ENCODE assay signal across 10 mouse cellular contexts in the genomic region with DNA sequence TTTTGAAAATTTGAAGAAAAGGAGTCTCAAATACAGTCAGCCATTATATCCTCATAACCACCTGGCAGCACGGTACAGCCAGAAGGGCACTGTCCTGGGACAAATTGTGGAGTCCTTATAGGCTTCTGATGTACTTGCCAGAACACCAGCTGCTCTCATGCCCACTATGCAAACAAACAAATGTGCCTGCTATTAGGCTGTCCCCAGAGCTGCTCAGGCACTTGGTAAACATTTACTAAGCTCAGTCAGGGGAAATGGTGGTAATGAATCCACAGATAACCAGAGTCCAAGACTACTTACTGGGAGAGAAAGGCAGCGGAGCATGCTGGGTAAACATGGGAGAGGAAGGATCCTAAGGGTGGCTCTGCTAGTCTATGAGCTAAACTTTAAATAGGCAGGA. TPM values are rescaled to one million over a fixed set of nuclear protein-coding genes. Genes with fewer than 3 reads are reported as not detected.
DNase-seq lines count a peak whose midpoint lies in the region; ATAC-seq and TF ChIP-seq lines count a peak whose summit lies in the region.
"Had no signal": no experiment of that assay in that cellular context is flagged by ENCODE, and none has a peak within 500 bp of the region (broad histone marks: within the 10 kb centered on the region; RNA-seq: fewer than 3 reads in every experiment).

No protein-coding gene starts in this region.

- peaks cover 21% of the 10 kb centered on the region for H3K4me1 ChIP-seq in liver, adult 2 months (ENCODE audit: control insufficient read depth, insufficient read depth, low read length)
- H3K4me1 ChIP-seq in intestine, embryonic 15.5 days (replicated peaks), result peaks cover 17% of the 10 kb centered on the region
- H3K4me1 ChIP-seq in liver, embryonic 16.5 days (ENCODE audit: control insufficient read depth, low read depth, low read length), result peaks cover 44% of the 10 kb centered on the region

- 14% methylated on average over 2 of the region's 2 CpGs for WGBS in liver, adult 2 months
- WGBS in intestine, embryonic 15.5 days, result 46% methylated on average over 2 of the region's 2 CpGs
- WGBS in liver, embryonic 16.5 days (ENCODE audit: insufficient replicate concordance), result 70% methylated on average over 2 of the region's 2 CpGs

- TF ChIP-seq POLR2A in liver, adult 2 months (IDR thresholded peaks at IDR 0.05; ENCODE audit: extremely low read depth, insufficient read depth, low read length), result no peak

- peak; percentile 90 for ATAC-seq in intestine, embryonic 15.5 days
- ATAC-seq in liver, embryonic 16.5 days (ENCODE audit: low read depth), result no peak

- no peak overlapping the region for H3K4me3 ChIP-seq in liver, adult 2 months (ENCODE audit: insufficient read depth, low read depth, low read length)
- H3K4me3 ChIP-seq in intestine, embryonic 15.5 days (replicated peaks), result no peak overlapping the region
- H3K4me3 ChIP-seq in liver, embryonic 16.5 days (ENCODE audit: low read depth, low read length), result no peak overlapping the region

- peaks cover 8% of the 10 kb centered on the region; the same call in 1 of the 2 replicates for H3K36me3 ChIP-seq in liver, adult 2 months (ENCODE audit: control insufficient read depth, insufficient read depth, low read length)
- peaks cover 7% of the 10 kb centered on the region for H3K36me3 ChIP-seq in intestine, embryonic 15.5 days
- peaks cover 46% of the 10 kb centered on the region for H3K36me3 ChIP-seq in liver, embryonic 16.5 days (ENCODE audit: control insufficient read depth, insufficient read depth)

- peak overlapping the region; percentile 34; the same call in 1 of the 2 replicates for H3K4me2 ChIP-seq in intestine, embryonic 15.5 days (replicated peaks)
- H3K4me2 ChIP-seq in liver, embryonic 16.5 days (ENCODE audit: low read depth, low read length), result peak overlapping the region; percentile 45; the same call in 1 of the 2 replicates

- peaks cover 11% of the 10 kb centered on the region; the same call in 1 of the 2 replicates for H3K79me2 ChIP-seq in liver, adult 2 months (ENCODE audit: control insufficient read depth, insufficient read depth, low read length)

- peak overlapping the region; percentile 71 for H3K27ac ChIP-seq in liver, adult 2 months (replicated peaks; ENCODE audit: insufficient read depth, low read depth, low read length)
- peak overlapping the region; percentile 72 for H3K27ac ChIP-seq in intestine, embryonic 15.5 days
- H3K27ac ChIP-seq in liver, embryonic 16.5 days (ENCODE audit: low read length), result peak overlapping the region; percentile 79

- no peak overlapping the region for H3K9ac ChIP-seq in liver, adult 2 months (ENCODE audit: low read depth, low read length)
- no peak overlapping the region for H3K9ac ChIP-seq in intestine, embryonic 15.5 days
- no peak overlapping the region for H3K9ac ChIP-seq in liver, embryonic 16.5 days (ENCODE audit: low read depth, low read length)

- TF ChIP-seq CTCF in liver, adult 2 months (IDR thresholded peaks at IDR 0.05; ENCODE audit: low read depth, low read length), result no peak

- H3K27me3 ChIP-seq in liver, adult 2 months (ENCODE audit: control insufficient read depth, insufficient read depth, low read length), result no peaks in the 10 kb centered on the region
- H3K27me3 ChIP-seq in intestine, embryonic 15.5 days (replicated peaks), result no peaks in the 10 kb centered on the region
- no peaks in the 10 kb centered on the region for H3K27me3 ChIP-seq in liver, embryonic 16.5 days (ENCODE audit: control insufficient read depth, insufficient read depth, low read depth, low read length)

- DNase-seq in liver, adult 2 months (ENCODE audit: extremely low read depth, low read depth, low spot score), result peak; percentile 97
- no peak for DNase-seq in liver
- DNase-seq in kidney, adult 9 months, result peak; percentile 84
- DNase-seq in urinary bladder, postnatal 4 days (ENCODE audit: low spot score in 2 of 2), result no peak
- DNase-seq in layer of hippocampus, adult 8-10 months (ENCODE audit: low spot score in 2 of 2), result no peak

- no peaks in the 10 kb centered on the region for H3K9me3 ChIP-seq in intestine, embryonic 15.5 days
- no peaks in the 10 kb centered on the region for H3K9me3 ChIP-seq in liver, embryonic 16.5 days (replicated peaks; ENCODE audit: control insufficient read depth, low read length)
- H3K9me3 ChIP-seq: G1E had no signal

RNA-seq across cellular contexts. Expression of a gene that starts 16.8 kb away (rescaled TPM):
- 4.5 and 5.6 TPM in 2 replicates for total RNA-seq in liver, adult 2 months (2014; rRNA removed)
- 15.2 and 16.4 TPM in 2 replicates for polyA plus RNA-seq in liver, adult 2 months (2012; rRNA removed)
- 42.6 and 46.0 TPM in 2 replicates for polyA plus RNA-seq in intestine, embryonic 15.5 days (2015; fragmentation: Nextera tagmentation; extraction: Ambion mirVana)
- polyA plus RNA-seq in liver, embryonic 16.5 days (2015; fragmentation: Nextera tagmentation; extraction: Ambion mirVana), result 38.9 and 39.2 TPM in 2 replicates
- total RNA-seq in layer of hippocampus, adult 8-10 months (2022), result 10 to 100 TPM; 26.8 to 28.6 (median 27.6) TPM

RNA-seq across cellular contexts. Expression of a gene that starts 17.1 kb away (rescaled TPM):
- 4.1 and 5.0 TPM in 2 replicates for total RNA-seq in liver, adult 2 months (2014; rRNA removed)
- 3.3 and 4.5 TPM in 2 replicates for polyA plus RNA-seq in liver, adult 2 months (2012; rRNA removed)
- 14.6 and 17.8 TPM in 2 replicates for polyA plus RNA-seq in intestine, embryonic 15.5 days (2015; fragmentation: Nextera tagmentation; extraction: Ambion mirVana)
- polyA plus RNA-seq in liver, embryonic 16.5 days (2015; fragmentation: Nextera tagmentation; extraction: Ambion mirVana), result 7.6 and 7.8 TPM in 2 replicates
- total RNA-seq in layer of hippocampus, adult 8-10 months (2022), result 10 to 100 TPM; 14.1 to 17.1 (median 15.7) TPM

RNA-seq across cellular contexts. Expression of a gene that starts 17.2 kb away (rescaled TPM):
- total RNA-seq in liver, adult 2 months (2014; rRNA removed), result 18.8 and 21.5 TPM in 2 replicates
- 22.8 and 27.2 TPM in 2 replicates for polyA plus RNA-seq in liver, adult 2 months (2012; rRNA removed)
- 40.8 and 45.7 TPM in 2 replicates for polyA plus RNA-seq in intestine, embryonic 15.5 days (2015; fragmentation: Nextera tagmentation; extraction: Ambion mirVana)
- 13.4 and 14.1 TPM in 2 replicates for polyA plus RNA-seq in liver, embryonic 16.5 days (2015; fragmentation: Nextera tagmentation; extraction: Ambion mirVana)
- total RNA-seq in layer of hippocampus, adult 8-10 months (2022), result 10 to 100 TPM; 20.2 to 24.3 (median 23.4) TPM

RNA-seq across cellular contexts. Expression of a gene that starts 18.2 kb away (rescaled TPM):
- total RNA-seq in liver, adult 2 months (2014; rRNA removed), result 6.0 and 8.3 TPM in 2 replicates
- polyA plus RNA-seq in liver, adult 2 months (2012; rRNA removed), result 14.6 and 17.7 TPM in 2 replicates
- 26.0 and 26.4 TPM in 2 replicates for polyA plus RNA-seq in intestine, embryonic 15.5 days (2015; fragmentation: Nextera tagmentation; extraction: Ambion mirVana)
- polyA plus RNA-seq in liver, embryonic 16.5 days (2015; fragmentation: Nextera tagmentation; extraction: Ambion mirVana), result 10.7 and 11.0 TPM in 2 replicates
- 10 to 100 TPM; 48.6 to 61.6 (median 57.1) TPM for total RNA-seq in layer of hippocampus, adult 8-10 months (2022)

RNA-seq across cellular contexts. Expression of a gene that starts 42.7 kb away (rescaled TPM):
- 6.0 and 9.9 TPM in 2 replicates for total RNA-seq in liver, adult 2 months (2014; rRNA removed)
- polyA plus RNA-seq in liver, adult 2 months (2012; rRNA removed), result 2.9 and 3.0 TPM in 2 replicates
- polyA plus RNA-seq in intestine, embryonic 15.5 days (2015; fragmentation: Nextera tagmentation; extraction: Ambion mirVana), result 0.18 TPM in 1 of 2 replicates, not detected in the other
- polyA plus RNA-seq in liver, embryonic 16.5 days (2015; fragmentation: Nextera tagmentation; extraction: Ambion mirVana), result 0.18 TPM in 1 of 2 replicates, not detected in the other
- total RNA-seq in layer of hippocampus, adult 8-10 months (2022), result under 1 TPM in 1 of 4 experiments, not detected in 3; 0.68 TPM
- total RNA-seq: G1E; heart, postnatal 25 days; neutrophil, adult 5-6 weeks had no signal
- polyA plus RNA-seq: G1E had no signal

Comparison
In these comparisons a context has a peak if more than half of its experiments do, and no peak if none do; other contexts are left out.
1. DNase-seq: peak in liver, adult 2 months (single experiment) and kidney, adult 9 months (single experiment); none in liver (single experiment), urinary bladder, postnatal 4 days (0 of 2) and layer of hippocampus, adult 8-10 months (0 of 2).
2. Peak in every context shown above with its lines, with median percentiles within 50 percentile points of each other: H3K27ac ChIP-seq.